Mouse (Mus musculus): ENCODE data around the gene Map3k15. TPM values are rescaled to one million over a fixed set of nuclear protein-coding genes. Genes with fewer than 3 reads are reported as not detected.

The Map3k15 gene
- polyA plus RNA-seq, 1 experiment from 2014 or later, result 0.44 TPM

GRCm38 (mm10) chrX:160137861-160138717 lies 149.9 kb downstream of the Map3k15 start, which contains the start of gene Pdha1:
TSS of gene Pdha1 (minus strand) at chrX:160138413.
- Histone ChIP-seq H3K9ac (replicated peaks; ENCODE audit: low read depth, low read length) (peak within 1 kb of the TSS; percentile 66), H3K9me3 (ENCODE audit: control insufficient read depth, low read length) (no peaks in the 10 kb centered on the region), H3K27me3 (ENCODE audit: control insufficient read depth, insufficient read depth, low read length) (no peaks in the 10 kb centered on the region), H3K4me3 (ENCODE audit: low read depth, low read length) (peak within 1 kb of the TSS; percentile 52), H3K4me1 (ENCODE audit: control insufficient read depth, insufficient read depth, low read length) (0 out of 2 replicates have a peak, but pooled peaks cover 2% of the 10 kb centered on the region), H3K36me3 (ENCODE audit: control insufficient read depth, insufficient read depth, low read length) (no peaks in the 10 kb centered on the region), H3K27ac (ENCODE audit: low read depth, low read length) (peak within 1 kb of the TSS; percentile 84), H3K4me2 (ENCODE audit: low read depth, low read length) (peak within 1 kb of the TSS; percentile 61)
- 17% methylated on average over 55 of the region's 67 CpGs for WGBS
- peak; percentile 99 for ATAC-seq (ENCODE audit: low read depth)

- 91% methylated on average over 4 of the region's 4 CpGs for WGBS
- no peak overlapping the region for H3K27ac ChIP-seq (ENCODE audit: low read depth, low read length)
- no peaks in the 10 kb centered on the region for H3K9me3 ChIP-seq (ENCODE audit: control insufficient read depth, low read length)
- H3K36me3 ChIP-seq (ENCODE audit: control insufficient read depth, insufficient read depth, low read length), result no peaks in the 10 kb centered on the region
- no peak overlapping the region for H3K4me2 ChIP-seq (ENCODE audit: low read depth, low read length)
- H3K4me3 ChIP-seq (ENCODE audit: low read depth, low read length), result no peak overlapping the region
- H3K27me3 ChIP-seq (ENCODE audit: control insufficient read depth, insufficient read depth, low read length), result no peaks in the 10 kb centered on the region
- H3K9ac ChIP-seq (replicated peaks; ENCODE audit: low read depth, low read length), result no peak overlapping the region
- H3K4me1 ChIP-seq (ENCODE audit: control insufficient read depth, insufficient read depth, low read length), result no peaks in the 10 kb centered on the region
- ATAC-seq (ENCODE audit: low read depth), result no peak
These were observed 158.6 kb downstream of the Map3k15 start for GRCm38 (mm10) chrX:160146806-160147205.

GRCm38 (mm10) chrX:160147406-160147805 lies 159.2 kb downstream of the Map3k15 start:
- H3K4me1 ChIP-seq (ENCODE audit: control insufficient read depth, insufficient read depth, low read length), result no peaks in the 10 kb centered on the region
- H3K4me3 ChIP-seq (ENCODE audit: low read depth, low read length), result no peak overlapping the region
- no peaks in the 10 kb centered on the region for H3K9me3 ChIP-seq (ENCODE audit: control insufficient read depth, low read length)
- no peaks in the 10 kb centered on the region for H3K36me3 ChIP-seq (ENCODE audit: control insufficient read depth, insufficient read depth, low read length)
- no peak overlapping the region for H3K27ac ChIP-seq (ENCODE audit: low read depth, low read length)
- no peak overlapping the region for H3K9ac ChIP-seq (replicated peaks; ENCODE audit: low read depth, low read length)
- no peaks in the 10 kb centered on the region for H3K27me3 ChIP-seq (ENCODE audit: control insufficient read depth, insufficient read depth, low read length)
- WGBS, result 93% methylated on average over 3 of the region's 3 CpGs
- no peak overlapping the region for H3K4me2 ChIP-seq (ENCODE audit: low read depth, low read length)
- no peak for ATAC-seq (ENCODE audit: low read depth)

- H3K4me3 ChIP-seq (ENCODE audit: low read depth, low read length), result no peak overlapping the region
- H3K4me1 ChIP-seq (ENCODE audit: control insufficient read depth, insufficient read depth, low read length), result no peaks in the 10 kb centered on the region
- 94% methylated on average over 3 of the region's 3 CpGs for WGBS
- no peak overlapping the region for H3K27ac ChIP-seq (ENCODE audit: low read depth, low read length)
- no peak overlapping the region for H3K4me2 ChIP-seq (ENCODE audit: low read depth, low read length)
- no peaks in the 10 kb centered on the region for H3K27me3 ChIP-seq (ENCODE audit: control insufficient read depth, insufficient read depth, low read length)
- no peak overlapping the region for H3K9ac ChIP-seq (replicated peaks; ENCODE audit: low read depth, low read length)
- H3K36me3 ChIP-seq (ENCODE audit: control insufficient read depth, insufficient read depth, low read length), result no peaks in the 10 kb centered on the region
- ATAC-seq (ENCODE audit: low read depth), result no peak
- H3K9me3 ChIP-seq (ENCODE audit: control insufficient read depth, low read length), result no peaks in the 10 kb centered on the region
These were observed 160.6 kb downstream of the Map3k15 start for GRCm38 (mm10) chrX:160148859-160149258.

- no peaks in the 10 kb centered on the region for H3K4me1 ChIP-seq (ENCODE audit: control insufficient read depth, insufficient read depth, low read length)
- H3K9me3 ChIP-seq (ENCODE audit: control insufficient read depth, low read length), result no peaks in the 10 kb centered on the region
- no peak overlapping the region for H3K4me2 ChIP-seq (ENCODE audit: low read depth, low read length)
- no peak for ATAC-seq (ENCODE audit: low read depth)
- H3K27ac ChIP-seq (ENCODE audit: low read depth, low read length), result no peak overlapping the region
- 63% methylated on average over 4 of the region's 4 CpGs for WGBS
- no peaks in the 10 kb centered on the region for H3K36me3 ChIP-seq (ENCODE audit: control insufficient read depth, insufficient read depth, low read length)
- no peak overlapping the region for H3K4me3 ChIP-seq (ENCODE audit: low read depth, low read length)
- no peak overlapping the region for H3K9ac ChIP-seq (replicated peaks; ENCODE audit: low read depth, low read length)
- no peaks in the 10 kb centered on the region for H3K27me3 ChIP-seq (ENCODE audit: control insufficient read depth, insufficient read depth, low read length)
These were observed 165.0 kb downstream of the Map3k15 start for GRCm38 (mm10) chrX:160153147-160153815.

- H3K9me3 ChIP-seq (ENCODE audit: control insufficient read depth, low read length), result no peaks in the 10 kb centered on the region
- no peaks in the 10 kb centered on the region for H3K36me3 ChIP-seq (ENCODE audit: control insufficient read depth, insufficient read depth, low read length)
- no peak for ATAC-seq (ENCODE audit: low read depth)
- no peak overlapping the region for H3K27ac ChIP-seq (ENCODE audit: low read depth, low read length)
- H3K4me2 ChIP-seq (ENCODE audit: low read depth, low read length), result no peak overlapping the region
- H3K9ac ChIP-seq (replicated peaks; ENCODE audit: low read depth, low read length), result no peak overlapping the region
- WGBS, result 83% methylated on average over 3 of the region's 3 CpGs
- no peaks in the 10 kb centered on the region for H3K27me3 ChIP-seq (ENCODE audit: control insufficient read depth, insufficient read depth, low read length)
- H3K4me3 ChIP-seq (ENCODE audit: low read depth, low read length), result no peak overlapping the region
- H3K4me1 ChIP-seq (ENCODE audit: control insufficient read depth, insufficient read depth, low read length), result no peaks in the 10 kb centered on the region
These were observed 176.0 kb downstream of the Map3k15 start for GRCm38 (mm10) chrX:160164259-160164658.

- Histone ChIP-seq H3K27ac (ENCODE audit: low read depth, low read length) (no peak overlapping the region), H3K36me3 (ENCODE audit: control insufficient read depth, insufficient read depth, low read length) (no peaks in the 10 kb centered on the region), H3K9ac (replicated peaks; ENCODE audit: low read depth, low read length) (no peak overlapping the region), H3K9me3 (ENCODE audit: control insufficient read depth, low read length) (no peaks in the 10 kb centered on the region), H3K4me1 (ENCODE audit: control insufficient read depth, insufficient read depth, low read length) (no peaks in the 10 kb centered on the region), H3K27me3 (ENCODE audit: control insufficient read depth, insufficient read depth, low read length) (no peaks in the 10 kb centered on the region), H3K4me2 (ENCODE audit: low read depth, low read length) (no peak overlapping the region), H3K4me3 (ENCODE audit: low read depth, low read length) (no peak overlapping the region)
- peak; percentile 58; the same call in 1 of the 2 replicates for ATAC-seq (ENCODE audit: low read depth)
- 30% methylated on average over 6 of the region's 6 CpGs for WGBS
These were observed 178.2 kb downstream of the Map3k15 start for GRCm38 (mm10) chrX:160166246-160166985.

- Histone ChIP-seq H3K4me2 (ENCODE audit: low read depth, low read length) (no peak overlapping the region), H3K27ac (ENCODE audit: low read depth, low read length) (no peak overlapping the region), H3K27me3 (ENCODE audit: control insufficient read depth, insufficient read depth, low read length) (no peaks in the 10 kb centered on the region), H3K9ac (replicated peaks; ENCODE audit: low read depth, low read length) (no peak overlapping the region), H3K4me1 (ENCODE audit: control insufficient read depth, insufficient read depth, low read length) (no peaks in the 10 kb centered on the region), H3K4me3 (ENCODE audit: low read depth, low read length) (no peak overlapping the region), H3K36me3 (ENCODE audit: control insufficient read depth, insufficient read depth, low read length) (no peaks in the 10 kb centered on the region), H3K9me3 (ENCODE audit: control insufficient read depth, low read length) (no peaks in the 10 kb centered on the region)
- peak; percentile 31; the same call in 1 of the 2 replicates for ATAC-seq (ENCODE audit: low read depth)
- 9% methylated on average over 2 of the region's 3 CpGs for WGBS
These were observed 181.9 kb downstream of the Map3k15 start for GRCm38 (mm10) chrX:160170150-160170549.
